Mouse (Mus musculus) gastrocnemius, adult 8-10 months (tissue): ENCODE data around the gene Foxp1. TPM values are rescaled to one million over a fixed set of nuclear protein-coding genes. Genes with fewer than 3 reads are reported as not detected.

Experiments used
- DNase-seq, 2 experiments: peaks; one replicate each; pipeline ENCODE4 v3.0.0; 2022; ENCODE audit warnings: low spot score in 2 of 2
- total RNA-seq, 4 experiments: library from RNA; stranded (reverse); gene quantifications; 2 replicates each; pipeline ENCODE4 v1.2.4; 2022

The Foxp1 gene
- total RNA-seq, 4 experiments from 2014 or later: 10.0 to 15.5 (median 13.9) TPM

GRCm38 (mm10) chr6:99145033-99145432 is 377.5 kb downstream of the Foxp1 start:
- no peak for DNase-seq

DNA sequence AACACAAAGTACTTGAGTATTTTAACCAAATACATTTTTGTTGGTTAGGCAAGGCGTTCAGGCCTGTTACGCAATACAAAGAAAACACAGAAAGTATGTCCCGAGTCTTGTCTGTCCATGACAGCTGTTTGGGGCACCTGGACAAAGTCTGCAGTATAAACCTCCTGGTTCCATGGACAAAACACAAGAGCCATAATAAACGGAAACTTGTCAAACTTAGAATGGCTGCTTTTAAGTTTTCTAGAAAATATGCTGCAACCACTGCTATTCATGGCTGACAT is 378.8 kb downstream of the Foxp1 start:
- no peak for DNase-seq

GRCm38 (mm10) chr6:99142900-99143755 is 379.4 kb downstream of the Foxp1 start:
- no peak for DNase-seq

DNA sequence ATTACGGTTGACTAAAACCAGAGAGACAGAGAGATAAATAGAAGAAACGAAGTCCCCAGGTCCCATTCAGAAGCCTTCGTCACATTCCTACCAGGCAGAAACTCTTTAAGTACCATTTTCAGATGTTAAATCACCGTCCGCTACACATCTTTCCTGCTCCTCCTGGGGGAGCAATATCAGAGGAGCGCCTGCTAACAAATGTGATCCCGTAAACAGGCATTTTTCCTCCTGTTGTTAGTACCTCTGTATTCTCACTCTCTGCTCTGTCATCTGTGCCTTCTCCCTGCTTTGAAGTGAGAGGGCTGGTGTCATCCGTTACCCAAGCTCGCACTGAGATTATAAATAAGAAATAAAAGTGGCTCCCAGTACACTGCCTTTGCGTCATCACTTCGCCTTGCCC is 384.5 kb downstream of the Foxp1 start:
- DNase-seq: no peak

GRCm38 (mm10) chr6:99137071-99137470 is 385.4 kb downstream of the Foxp1 start:
- no peak for DNase-seq

DNA sequence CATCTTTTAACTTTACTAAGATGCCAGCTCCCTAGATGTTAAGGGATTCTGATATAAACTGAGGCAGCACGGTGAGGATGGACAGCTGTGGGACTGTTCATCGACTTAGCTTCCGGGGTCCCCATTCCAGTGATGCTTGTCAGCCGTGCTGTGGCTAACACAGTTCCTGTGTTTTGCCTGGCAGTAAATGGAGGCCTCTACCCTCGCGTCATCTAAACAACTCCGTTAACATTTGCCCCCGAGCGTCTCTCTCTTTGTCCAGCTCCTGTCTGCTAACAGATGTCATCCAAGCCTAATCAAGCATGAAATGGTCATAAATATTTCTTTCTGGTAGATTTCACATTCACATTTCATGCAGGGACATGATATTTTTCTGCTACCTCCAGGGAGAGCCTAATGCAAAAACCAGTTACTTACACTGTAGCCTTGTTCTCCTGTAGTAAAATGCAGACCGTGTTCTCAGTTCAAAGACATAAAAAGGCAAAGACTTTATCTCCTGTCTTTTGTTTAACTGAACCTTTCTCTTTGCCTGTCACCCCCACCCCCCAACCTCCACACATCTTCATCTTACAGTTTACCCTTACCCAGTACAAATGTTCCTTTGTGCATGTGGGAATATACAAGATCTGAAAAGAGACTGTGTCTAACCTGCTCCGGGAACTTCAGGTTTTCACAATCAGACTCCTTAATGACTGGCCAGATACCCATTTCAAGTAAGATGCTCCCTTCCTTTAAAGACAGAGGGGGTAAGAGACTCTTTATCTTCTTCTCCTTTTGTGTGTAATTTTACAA is 386.4 kb downstream of the Foxp1 start:
- no peak for DNase-seq

DNA sequence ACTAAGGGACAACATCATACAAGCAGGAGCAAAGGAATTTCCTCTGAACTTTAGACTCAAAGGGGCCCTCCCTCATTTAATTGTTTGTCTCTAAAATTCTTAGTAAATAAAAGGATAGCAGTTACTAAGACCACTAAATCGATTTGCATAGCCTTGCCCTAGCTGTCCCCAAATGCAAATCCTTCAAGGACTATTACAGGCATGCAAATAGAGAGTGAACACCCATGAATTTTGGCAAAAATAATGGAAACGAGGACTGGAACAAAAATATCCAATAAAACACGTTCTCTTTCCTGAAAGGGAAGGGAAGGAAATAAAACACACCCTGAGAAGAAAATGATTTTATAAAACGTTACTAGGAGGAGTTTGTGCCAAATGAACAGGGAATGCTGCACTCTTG is 390.7 kb downstream of the Foxp1 start:
- DNase-seq: no peak

DNA sequence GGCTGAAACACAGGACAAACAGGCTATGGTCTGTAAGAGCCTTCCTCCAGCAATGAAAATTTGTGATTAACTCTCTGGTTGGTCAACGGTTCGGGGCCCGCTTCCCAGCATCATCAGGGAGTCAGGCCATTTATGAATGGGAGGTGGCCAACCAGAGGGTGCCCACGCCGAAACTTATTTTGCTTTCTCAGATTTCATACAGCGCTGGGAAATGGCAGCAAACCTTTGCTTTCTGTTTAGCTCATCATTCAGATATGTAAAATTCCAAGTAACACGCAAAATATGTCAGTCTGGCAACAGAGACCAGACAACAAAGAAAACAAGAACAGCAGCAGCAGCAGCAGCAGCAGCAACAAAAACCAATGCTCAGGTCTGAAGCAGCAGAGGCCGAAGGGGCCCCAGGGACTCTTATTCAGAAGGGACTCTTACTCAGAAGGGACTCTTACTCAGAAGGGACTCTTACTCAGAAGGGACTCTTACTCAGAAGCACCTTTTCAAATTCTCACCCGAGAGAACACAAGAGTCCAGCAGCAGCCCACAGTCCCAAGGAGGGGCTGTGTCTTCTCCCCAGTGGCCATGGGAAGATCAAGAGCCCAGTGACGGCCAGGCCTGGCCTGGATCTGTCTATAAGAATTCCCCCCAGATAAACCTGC is 391.6 kb downstream of the Foxp1 start:
- DNase-seq: no peak

DNA sequence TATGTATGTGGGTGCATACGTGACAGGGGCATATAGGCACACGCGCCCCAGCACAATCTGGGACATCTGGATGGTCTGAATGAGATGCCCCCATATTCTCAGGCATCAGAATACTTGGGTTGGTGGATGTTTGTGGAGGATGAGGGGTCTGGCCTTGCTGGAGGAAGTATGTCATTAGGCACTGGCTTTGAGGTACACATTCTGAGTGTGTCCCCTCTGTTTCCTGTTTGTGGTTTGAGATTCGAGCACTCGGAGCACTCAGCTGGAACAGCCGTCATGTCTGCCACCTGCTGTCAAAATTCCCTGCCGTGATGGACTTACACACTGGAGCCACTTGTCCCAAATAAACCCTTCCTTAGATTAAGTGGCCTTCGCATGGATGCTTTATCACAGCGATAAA is 395.8 kb downstream of the Foxp1 start:
- no peak for DNase-seq

DNA sequence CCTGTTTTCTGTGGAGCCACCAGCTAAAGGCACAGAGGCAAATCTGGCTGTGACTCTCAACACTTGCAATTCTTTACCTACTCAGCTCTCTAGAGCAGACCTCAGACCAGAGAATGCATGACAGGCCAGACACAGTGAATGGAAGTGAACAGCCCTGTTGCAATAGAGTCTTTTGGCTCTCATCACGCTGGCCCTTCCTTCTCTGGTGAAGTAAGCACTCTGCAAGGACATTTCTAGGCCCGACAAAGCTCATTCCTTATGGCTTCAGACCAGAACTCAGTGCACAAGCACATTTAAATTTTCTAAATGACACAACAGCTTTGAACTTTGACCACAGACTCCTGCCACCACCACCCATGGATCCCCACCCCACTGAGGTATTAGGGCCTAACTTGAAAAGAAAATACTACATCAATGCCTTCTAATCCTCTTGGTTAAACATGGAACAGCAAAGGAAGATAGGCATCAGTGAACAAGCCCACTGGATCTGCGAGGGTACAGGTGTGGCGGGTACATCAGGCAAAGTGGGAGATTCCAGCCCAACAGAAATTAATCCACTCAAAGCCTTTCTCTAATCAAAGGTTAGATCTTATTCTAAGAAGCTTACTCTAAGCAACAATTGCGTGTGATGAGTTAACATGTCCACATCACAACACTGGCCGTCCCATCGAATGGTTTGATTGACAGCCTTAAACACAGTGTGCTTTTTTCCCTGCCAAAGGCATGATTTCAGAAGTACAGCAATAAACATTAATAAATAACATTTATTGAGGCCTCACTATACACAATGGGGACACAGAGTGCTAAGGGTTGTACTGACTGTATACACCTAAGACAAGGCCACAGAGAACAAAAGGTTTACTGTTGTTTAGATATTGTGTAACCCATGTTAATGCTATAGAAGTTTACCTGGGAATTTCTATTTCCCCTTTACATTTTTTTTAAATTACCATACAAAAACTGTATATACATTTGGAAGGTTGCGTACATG is 401.4 kb downstream of the Foxp1 start:
- DNase-seq: no peak

DNA sequence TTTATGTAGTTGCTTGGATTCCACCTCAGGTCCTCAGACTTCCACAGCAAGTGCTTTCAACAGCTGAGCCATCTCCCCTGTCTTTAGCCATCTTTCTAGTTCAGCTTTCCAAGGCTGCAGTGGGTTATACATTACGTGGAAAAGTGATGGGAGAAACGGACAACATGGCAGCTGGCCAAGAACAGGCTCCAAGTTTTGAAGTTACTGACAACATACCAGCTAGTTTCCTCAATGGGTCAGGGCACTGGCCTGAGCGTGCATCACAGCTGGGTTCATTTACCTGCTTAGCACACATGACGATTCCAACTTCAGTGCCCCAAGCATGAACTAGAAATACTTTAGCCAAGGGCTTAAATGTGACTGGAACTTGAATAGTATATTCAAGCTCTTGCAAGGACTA is 404.0 kb downstream of the Foxp1 start:
- DNase-seq: no peak

DNA sequence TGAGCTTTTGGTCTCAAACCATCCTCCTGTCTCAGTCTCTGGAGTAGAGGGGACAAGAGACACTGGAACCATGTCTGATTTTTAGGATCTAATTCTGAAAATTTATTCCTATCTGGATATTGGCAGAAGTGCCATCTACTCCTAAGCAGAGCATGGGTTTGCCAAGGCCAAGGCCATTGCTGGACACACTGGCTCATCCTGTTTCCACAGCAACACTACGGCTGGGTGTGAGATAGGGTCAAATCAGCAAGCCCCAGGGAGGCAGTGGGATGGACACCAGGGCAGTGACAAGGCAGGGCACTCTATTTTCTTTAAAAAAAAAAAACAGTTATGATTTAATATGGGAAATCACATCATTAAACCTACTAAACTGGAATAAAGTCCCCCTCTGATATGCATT is 405.1 kb downstream of the Foxp1 start:
- no peak for DNase-seq

DNA sequence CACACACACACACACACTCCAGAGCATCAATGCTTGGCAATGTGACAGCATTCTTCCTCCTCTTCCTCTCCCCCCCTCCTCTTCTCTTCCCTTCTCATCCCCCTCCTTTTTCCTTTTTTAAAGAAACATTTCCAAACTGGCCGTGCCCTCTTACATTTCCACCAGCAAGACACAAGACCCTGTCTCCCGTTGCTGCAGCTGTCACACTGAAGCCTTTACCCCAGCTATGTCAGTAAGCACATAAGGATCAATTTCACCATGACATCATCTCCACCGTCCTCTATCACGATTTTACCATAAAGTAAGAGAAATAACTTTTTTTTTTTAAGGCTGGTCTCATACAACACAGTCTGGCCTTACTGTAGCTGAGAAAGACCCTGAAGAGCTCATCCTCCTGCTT is 410.7 kb downstream of the Foxp1 start:
- DNase-seq: no peak

GRCm38 (mm10) chr6:99108417-99108816 is 414.1 kb downstream of the Foxp1 start:
- DNase-seq: no peak

- no peak for DNase-seq
Observed at GRCm38 (mm10) chr6:99107674-99108073, 414.8 kb downstream of the Foxp1 start.

GRCm38 (mm10) chr6:99107081-99107482 is 415.4 kb downstream of the Foxp1 start:
- DNase-seq: no peak

DNA sequence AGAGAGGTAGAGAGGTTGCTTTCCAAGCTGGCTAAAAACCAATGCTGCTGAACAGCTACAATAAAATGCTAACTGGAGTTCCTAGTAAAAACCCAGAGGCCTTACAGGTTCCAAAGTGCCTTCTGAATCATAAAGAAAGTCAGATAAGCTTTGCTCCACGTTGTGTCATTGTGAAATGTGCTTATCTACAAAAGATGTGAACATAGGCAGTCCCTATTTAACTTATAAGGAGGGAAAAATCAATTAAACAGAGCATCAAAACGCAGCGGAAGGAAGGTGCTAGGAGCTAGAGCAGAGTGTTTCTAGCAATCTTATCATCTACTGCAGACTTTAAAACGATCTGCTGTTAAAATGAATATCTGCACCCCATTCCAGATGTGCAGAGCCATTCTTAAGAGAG is 416.5 kb downstream of the Foxp1 start:
- DNase-seq: no peak

GRCm38 (mm10) chr6:99104446-99104845 is 418.1 kb downstream of the Foxp1 start:
- DNase-seq: no peak

GRCm38 (mm10) chr6:99103911-99104310 is 418.6 kb downstream of the Foxp1 start:
- no peak for DNase-seq

DNA sequence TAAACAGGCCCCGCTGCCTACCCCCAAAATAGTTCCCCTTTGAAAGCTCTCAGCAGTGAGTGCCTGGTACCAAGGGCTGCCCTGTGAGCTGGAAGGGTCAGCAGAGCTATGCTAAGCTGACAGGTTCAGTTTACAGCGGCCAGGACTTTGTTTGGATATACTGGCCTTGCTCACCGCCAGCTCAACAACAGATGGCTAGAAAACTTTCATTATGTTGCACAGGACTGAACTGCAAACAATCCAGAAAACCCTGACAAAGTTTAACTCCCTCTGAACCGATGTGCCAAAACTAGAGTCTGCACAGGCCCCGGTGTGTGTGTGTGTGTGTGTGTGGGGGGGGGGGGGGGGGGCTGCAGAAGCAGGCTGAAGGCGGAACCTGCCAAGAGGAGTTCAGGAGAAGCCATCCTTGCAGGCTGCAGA is 421.0 kb downstream of the Foxp1 start:
- DNase-seq: peak in 1 of 2 experiments; percentile 14

DNA sequence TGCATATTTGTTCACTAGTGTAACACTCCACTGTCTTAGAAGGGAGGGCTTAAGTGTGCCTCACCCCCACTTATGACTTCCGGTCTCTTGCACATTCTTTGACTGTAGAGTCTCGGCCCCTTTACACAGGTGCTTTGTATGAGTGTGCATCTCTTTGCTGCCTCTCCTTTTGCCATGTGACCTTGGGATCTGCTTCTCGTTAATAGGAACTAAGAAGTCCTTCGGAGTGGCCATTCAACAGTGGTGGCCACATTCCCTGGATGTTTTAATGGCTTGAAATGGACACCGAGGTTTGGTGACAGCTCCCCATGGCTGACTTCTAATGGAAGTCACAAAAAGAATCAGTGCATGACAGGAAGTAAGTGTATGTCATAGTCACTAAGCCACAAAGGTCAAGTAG is 422.2 kb downstream of the Foxp1 start:
- no peak for DNase-seq
